Mouse (Mus musculus): ENCODE results near the gene Sh3kbp1.
"Not testable (repeated sequence)": the region's sequence is repeated elsewhere in the genome, so short reads cannot be mapped to it uniquely, and the experiment has no call there.

Gene Sh3kbp1

DNA sequence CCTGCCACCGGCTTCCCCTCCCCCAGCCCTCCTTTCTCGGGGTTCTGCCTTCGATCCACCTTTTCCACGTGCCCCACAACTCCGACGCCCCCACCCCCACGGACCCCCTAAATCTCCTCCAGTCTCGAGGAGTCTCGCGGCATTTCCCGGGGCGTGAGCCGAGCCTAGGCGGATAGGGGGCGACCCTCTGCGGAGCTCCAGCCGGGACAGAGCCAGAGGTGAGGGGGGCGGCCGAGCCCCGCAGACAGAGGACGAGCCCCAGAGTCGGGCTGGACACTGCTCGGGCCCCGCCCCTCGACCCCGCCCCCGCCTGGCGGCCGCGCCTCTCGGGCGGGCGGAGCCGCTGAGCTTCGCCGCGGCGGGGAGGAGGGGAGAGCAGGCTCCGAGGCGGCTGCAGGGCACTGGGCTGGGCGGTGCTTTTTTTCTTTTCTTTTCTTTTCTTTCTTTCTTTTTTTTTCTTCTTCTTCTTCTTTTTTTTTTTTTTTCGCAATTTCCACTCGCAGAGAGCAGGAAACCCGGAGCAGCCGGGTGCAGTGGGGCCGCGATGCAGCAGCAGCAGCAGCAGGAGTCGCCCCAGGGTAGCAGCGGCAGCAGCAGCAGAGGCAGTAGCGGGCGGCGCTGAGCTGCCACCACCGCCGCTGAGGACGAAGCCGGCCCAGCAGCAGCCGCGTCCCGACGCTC lies at the start of gene Sh3kbp1:
Sh3kbp1 (plus strand) TSS at position 366 of the 681 bp plus-strand sequence.
- DNase-seq (ENCODE audit: low read depth, low spot score), result peak; percentile 84

DNA sequence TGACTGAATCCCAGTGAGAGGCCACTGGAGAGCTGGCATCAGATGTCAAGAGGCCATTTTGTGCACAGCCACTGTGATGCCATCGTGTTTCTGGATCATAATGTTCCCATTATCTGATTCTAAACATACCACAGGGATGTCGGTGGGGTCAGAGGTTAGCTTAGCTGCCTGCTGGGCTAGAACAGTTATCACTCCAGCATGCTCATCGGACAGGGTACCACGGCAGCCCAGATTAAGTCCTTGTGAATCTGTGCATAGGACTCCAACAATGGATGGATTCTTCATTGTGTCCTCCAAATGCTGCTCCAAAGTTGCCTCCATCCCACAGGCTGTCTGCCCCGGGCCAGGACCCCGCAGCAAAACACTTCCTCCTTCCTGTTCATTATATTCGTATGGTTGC lies 42.3 kb upstream of the Sh3kbp1 start:
- DNase-seq (ENCODE audit: low read depth, low spot score), result not testable (repeated sequence)

DNA sequence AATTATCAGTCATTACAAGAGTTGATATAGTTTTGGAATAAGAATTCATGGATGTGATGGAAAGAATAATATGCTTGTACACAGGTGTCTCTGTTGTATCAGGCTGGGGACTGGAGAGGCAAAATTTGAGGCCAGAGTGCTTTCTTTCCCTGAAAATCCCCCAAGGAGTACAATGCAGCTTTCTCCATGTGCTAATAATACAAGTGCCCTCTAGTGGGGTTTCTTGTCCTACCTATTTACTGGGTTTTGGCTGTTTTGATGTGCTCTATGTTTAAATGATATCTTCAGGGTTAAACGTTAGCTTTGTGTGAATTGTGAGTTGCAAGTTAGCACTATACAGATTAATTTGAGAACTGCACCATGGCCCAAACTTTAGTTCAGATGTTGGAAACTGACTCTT lies 35.4 kb upstream of the Sh3kbp1 start:
- DNase-seq (ENCODE audit: low read depth, low spot score), result peak; percentile 2

DNA sequence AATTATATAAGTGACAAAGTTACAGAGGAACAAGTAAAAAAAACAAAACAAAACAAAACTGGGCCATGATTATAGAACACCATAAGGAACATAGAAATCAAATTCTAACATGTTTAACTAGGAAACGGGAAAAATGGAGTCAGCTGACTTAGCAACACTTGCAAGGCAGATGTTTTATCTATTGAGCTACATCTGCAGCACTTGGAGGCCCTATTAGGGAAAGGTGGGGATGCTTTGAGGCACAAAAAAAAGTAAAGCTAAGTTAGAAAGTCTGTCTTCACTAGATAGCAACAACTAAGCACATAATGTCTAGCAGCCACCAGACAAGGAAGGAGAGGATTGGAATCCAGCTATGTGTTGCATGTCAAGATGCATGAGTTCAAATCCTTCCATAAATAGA lies 29.6 kb upstream of the Sh3kbp1 start:
- DNase-seq (ENCODE audit: low read depth, low spot score), result no peak

GRCm38 (mm10) chrX:159604832-159605231 lies 22.2 kb upstream of the Sh3kbp1 start:
- no peak for DNase-seq (ENCODE audit: low read depth, low spot score)

DNA sequence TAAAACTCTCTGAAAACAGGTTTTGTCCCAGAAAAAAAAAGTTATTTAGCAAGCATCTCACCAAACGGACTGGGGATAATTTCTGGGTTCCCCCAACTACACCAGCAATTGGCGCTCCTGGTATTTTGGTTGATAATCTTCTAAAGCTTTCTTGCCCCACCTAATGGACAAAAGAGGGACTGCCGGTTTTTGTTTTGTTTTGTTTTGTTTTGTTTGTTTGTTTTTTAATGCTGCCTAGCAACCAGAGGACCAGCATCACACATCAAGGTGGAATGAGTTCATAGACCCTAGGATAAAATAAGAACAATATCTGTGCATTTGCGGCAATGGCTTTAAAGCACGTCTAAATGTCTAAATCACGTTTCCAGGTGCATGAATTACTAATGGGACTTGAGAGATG lies 20.1 kb upstream of the Sh3kbp1 start:
- DNase-seq (ENCODE audit: low read depth, low spot score), result peak; percentile 42

DNA sequence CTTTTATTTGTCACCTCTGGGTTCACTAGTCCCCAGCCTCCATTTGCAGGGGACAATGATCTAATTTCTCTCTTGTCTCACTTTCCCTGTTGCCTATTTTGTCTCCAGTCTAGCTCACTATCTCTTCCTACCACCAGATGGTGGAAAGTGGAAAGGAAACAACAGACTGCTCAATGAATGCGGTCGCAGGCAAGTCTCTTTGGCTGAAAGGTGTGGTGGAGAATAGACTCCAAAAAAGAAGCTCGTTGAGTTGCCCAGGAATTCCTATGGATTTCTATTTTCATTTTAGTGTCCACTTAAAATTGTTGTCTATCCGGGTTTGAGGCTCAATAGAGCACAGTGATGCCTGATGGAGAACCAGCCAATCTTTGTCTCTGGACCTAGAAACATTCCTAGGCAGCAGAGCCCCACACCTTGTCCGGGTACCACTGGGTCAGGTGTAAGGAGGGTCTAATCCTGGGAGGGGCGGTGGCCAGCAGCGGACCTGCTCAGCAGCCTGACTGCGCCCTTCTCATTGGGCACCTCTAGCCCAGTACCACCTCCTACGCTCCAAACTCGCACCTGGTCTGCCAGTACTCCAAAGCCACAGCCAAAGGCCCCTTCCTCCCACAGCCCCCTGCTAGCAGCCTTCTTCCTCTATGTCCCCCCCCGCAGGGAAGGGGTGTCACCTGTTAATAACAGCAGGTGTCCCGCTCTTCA lies 715 bp upstream of the Sh3kbp1 start:
- DNase-seq (ENCODE audit: low read depth, low spot score), result peak; percentile 37

GRCm38 (mm10) chrX:159627588-159628566 lies 805 bp downstream of the Sh3kbp1 start:
- peak; percentile 36 for DNase-seq (ENCODE audit: low read depth, low spot score)

DNA sequence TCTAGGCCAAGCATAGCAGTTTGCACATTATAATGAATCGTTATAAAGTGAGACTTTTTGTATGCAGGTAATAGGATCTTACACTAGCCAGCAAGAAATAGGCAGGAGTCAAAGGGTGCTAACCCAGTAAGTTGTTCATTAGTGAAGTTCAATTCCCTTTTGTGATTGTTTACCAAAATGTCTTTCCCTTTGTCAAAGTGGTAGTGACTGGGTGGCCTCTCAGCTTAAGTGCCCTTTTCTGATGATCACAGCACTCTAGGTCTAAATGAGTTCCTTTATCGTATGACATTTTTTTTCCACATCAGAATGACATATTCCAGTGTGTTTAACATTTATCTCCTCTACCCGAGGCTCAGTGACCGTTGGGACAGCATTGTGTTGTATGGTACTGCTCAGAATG lies 1.6 kb downstream of the Sh3kbp1 start:
- no peak for DNase-seq (ENCODE audit: low read depth, low spot score)

- DNase-seq (ENCODE audit: low read depth, low spot score), result no peak
Observed at GRCm38 (mm10) chrX:159629203-159629602, 2.1 kb downstream of the Sh3kbp1 start.

DNA sequence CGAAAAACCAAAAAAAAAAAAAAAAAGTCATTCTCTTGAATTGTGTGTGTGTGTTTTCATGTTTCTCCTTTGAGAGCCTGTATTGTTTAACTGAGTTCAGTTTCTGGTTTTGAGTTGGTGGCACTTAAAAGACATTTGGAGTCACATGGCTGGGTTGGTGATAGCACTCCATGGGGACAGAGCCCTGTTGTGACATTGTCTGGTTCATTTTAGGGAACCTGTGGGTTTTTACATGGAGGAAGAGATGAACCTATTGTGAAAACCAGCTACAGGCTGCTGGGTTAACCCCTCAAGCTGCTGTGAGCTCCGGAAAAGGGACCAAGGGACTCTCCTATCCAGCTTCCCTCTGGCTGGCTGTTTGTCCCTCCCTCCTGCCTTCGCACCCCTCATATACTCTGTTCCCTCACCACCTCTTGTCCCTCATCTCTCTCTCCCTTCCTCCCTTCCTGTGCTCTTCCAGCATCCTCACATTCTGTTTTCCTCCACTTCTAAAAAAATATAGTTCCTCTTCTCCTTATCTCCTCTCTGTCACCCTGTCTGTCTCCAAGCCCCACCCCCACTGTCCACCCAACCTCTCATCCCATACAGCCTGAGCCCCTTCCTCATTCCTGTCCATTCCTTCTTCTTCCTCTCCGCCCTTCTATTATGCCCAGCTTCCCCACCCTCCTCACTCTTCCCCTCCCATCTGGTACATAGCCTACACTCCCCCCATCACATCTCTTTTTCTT lies 11.6 kb downstream of the Sh3kbp1 start:
- DNase-seq (ENCODE audit: low read depth, low spot score), result no peak

DNA sequence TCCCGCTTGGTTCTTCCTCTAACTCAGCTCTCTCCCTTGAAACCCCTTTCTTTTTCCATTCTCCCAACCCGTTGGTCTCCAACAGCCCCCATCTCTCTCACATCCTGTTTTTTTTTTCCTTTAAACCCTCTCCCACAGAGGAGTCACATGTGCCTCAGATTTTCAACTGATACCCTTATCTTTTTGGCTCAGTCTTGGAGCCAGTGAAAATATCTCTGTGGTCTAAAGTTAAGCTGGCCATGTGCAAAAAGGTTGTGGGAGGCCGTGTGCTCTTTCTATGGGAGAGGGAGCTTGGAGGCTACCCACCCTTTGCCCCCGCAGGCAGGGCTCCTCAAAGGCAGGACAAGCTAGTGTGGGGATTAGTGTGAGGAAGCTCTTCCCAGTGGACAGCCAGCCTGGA lies 12.9 kb downstream of the Sh3kbp1 start:
- DNase-seq (ENCODE audit: low read depth, low spot score), result no peak

DNA sequence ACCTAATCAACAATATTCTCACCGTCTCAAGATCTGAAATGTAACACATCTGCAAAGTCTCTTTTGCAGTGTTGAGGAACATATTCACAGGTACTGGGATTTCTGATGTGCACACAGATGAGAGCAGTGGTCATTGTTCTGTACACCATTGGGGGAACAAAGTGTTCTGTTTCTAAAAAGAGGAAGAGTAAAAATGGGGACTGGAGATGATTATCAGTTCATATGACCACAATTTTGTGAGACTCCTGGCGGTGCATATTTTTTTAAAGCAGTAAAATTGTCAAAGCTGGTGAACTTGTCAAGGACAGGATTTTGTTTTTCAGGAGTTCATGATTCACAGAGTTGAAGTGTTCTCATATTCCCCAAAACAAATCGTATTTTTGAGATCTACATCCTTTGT lies 18.2 kb downstream of the Sh3kbp1 start:
- DNase-seq (ENCODE audit: low read depth, low spot score), result no peak

DNA sequence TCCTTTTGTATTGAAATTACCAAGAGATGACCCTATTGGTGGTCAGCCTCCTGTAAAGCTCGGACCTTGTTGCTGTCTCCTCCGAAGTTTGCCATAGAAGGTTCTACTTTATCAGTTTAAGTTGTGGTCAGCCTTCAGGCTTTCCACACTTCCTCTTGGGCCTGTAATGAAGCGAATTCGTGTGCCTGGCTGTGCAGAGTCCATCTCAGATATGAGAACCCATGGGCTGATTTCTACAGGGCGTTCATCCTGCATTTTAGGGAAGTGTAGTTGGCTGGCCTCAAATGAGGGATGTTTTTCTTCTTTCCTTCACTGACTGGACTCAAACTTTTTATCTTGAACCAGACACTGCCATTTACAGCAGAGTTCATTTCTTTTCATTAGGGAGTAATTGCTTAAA lies 20.5 kb downstream of the Sh3kbp1 start:
- DNase-seq (ENCODE audit: low read depth, low spot score), result no peak

DNA sequence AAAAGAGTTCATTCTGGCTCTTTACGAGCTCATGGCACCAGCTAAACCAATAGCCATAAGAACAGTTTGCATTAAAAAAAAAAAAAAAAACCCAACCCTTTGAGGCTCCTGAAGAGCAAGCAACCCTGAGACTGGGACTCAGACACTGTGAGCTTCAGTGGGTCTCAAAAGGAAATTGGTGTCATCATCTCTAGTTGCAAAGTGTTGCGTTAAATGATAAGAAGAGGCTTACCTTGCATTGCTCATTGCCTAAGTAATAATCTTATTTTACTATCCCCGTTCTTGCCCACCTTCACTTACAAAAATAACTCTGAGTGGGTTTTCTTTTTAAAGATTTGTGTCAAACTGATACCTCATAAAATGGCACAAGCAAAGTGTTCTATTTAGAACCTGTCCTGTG lies 21.5 kb downstream of the Sh3kbp1 start:
- DNase-seq (ENCODE audit: low read depth, low spot score), result peak; percentile 3

DNA sequence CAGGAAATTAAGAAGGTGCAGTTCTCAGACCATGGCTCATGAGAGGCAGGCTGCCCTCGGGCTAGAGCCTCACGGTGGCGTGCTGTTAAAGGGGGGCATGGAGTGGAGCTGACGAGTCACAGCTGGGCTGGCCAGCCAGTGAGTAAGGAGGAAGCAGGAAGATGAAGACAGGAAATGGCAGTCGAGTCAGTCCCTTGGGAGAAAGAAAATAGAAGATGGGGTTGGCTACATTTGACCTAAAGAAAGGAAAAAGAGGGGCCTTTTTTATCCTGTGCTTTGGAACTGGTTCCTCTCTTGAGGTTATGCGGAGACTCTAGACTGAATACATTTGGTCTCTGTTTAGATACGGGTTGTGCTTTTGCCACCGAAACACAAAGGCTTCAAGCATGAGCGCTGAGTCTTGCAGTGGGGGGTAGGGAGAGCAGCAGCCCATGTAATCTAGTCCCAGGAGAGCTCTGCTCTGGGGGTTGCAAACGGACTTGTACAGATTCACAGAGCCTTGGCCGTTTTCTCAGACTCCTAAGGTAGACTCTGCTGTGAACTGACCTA lies 23.1 kb downstream of the Sh3kbp1 start:
- DNase-seq (ENCODE audit: low read depth, low spot score), result peak; percentile 85

DNA sequence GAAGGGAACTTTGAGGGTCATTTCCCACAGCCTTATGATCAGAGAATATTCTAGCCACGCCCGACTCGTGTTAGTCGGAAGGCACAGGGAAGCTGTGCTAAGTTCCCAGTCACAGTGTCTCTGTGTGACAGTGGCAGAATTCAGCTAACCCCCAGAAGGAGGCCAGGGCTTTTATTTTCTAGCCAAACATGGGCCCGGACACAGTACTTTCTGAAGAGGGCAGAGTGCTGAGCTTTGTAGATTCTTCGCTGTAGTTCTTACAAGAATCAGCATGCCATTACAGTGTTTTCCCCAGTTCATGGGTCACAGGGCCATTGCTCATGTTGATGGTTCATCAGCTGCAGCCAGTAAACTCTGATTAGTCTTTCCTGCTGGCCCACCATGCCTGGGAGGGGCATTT lies 23.7 kb downstream of the Sh3kbp1 start:
- no peak for DNase-seq (ENCODE audit: low read depth, low spot score)

DNA sequence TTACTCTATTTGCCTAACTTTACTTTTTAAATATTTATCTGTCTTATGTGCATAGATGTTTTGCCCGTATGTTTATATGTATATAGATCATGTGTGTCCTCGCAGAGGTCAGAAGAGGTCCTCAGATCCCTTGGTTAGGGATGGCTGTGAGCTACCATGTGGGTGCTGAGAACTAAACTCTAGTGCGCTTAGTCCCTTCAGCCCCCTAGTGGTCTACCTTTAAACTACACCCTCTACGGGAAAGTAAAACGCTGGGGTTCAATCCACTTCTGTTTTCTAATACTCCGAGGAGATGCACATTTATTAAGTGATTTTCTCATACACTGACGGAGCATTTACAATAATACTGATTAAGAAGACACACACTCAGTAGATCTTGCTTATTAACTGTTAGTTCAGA lies 44.3 kb downstream of the Sh3kbp1 start:
- DNase-seq (ENCODE audit: low read depth, low spot score), result no peak

DNA sequence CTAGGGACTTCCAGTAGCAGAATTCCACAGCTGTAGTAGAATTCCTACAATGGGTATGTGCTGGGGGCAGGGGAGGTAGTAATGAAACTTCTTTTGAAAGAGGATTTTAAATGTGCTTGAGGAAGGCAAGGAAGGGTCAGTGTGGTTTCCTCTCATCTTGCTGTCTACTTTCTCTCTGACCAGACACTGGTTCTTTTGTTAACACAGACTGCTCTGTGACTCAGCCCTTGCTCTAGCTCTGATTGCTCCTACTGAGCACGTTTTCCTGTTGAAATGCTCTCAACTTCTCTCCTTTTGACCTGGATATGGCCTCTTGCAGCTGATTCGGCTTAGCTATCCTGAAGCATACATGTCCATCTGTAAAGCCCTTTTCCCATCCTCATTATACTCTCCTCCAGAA lies 45.4 kb downstream of the Sh3kbp1 start:
- DNase-seq (ENCODE audit: low read depth, low spot score), result no peak

- DNase-seq (ENCODE audit: low read depth, low spot score), result peak; percentile 82
Observed at GRCm38 (mm10) chrX:159676242-159676641, 49.2 kb downstream of the Sh3kbp1 start.

Data from A20 (cell line).